In the genomic region with DNA sequence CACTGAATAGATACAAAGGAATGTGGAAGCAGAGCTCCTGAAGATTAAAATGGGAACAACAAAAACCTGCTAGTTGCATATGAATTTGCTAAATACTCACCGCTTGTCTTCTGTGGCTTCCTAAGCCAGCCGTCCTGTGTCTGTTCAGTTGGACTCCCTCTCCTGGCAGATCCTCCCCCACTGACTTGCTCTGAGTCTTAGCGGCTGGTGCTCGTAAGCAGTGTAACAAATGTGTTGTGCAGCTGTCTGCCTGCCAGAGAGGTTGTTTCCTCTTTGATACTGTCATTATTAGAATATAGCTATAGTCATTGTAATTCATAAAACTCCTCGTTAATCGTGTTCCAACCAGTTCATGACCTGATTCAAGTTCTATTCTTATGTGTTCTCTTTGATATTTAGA, we compare ENCODE assay signal across 9 mouse cellular contexts. TPM values are rescaled to one million over a fixed set of nuclear protein-coding genes. Genes with fewer than 3 reads are reported as not detected.
DNase-seq lines count a peak whose midpoint lies in the region; ATAC-seq and TF ChIP-seq lines count a peak whose summit lies in the region.
"Had no signal": no experiment of that assay in that cellular context is flagged by ENCODE, and none has a peak within 500 bp of the region (broad histone marks: within the 10 kb centered on the region; RNA-seq: fewer than 3 reads in every experiment).

Htr2b (minus strand) TSS at position 192 of the 400 bp plus-strand sequence.

- H3K27ac ChIP-seq in limb, embryonic 14.5 days (replicated peaks; ENCODE audit: low read depth, low read length): no peak within 1 kb of the TSS
- H3K27ac ChIP-seq in limb, embryonic 10.5 days: no peak within 1 kb of the TSS
- peak within 1 kb of the TSS; percentile 51; the same call in 1 of the 2 replicates for H3K27ac ChIP-seq in embryonic fibroblast, embryonic 13.5 days (ENCODE audit: insufficient read depth, low read length)
- H3K27ac ChIP-seq in kidney, adult 2 months (ENCODE audit: insufficient read depth, low read depth, low read length): no peak within 1 kb of the TSS
- H3K27ac ChIP-seq in midbrain, postnatal 0 days (ENCODE audit: low read depth, low read length): no peak within 1 kb of the TSS
- H3K27ac ChIP-seq: heart, embryonic 15.5 days had no signal

- DNase-seq in limb, embryonic 14.5 days (ENCODE audit: low spot score): peak; percentile 52
- DNase-seq in limb, embryonic 10.5 days (ENCODE audit: low spot score): no peak
- peak; percentile 35 for DNase-seq in kidney, adult 2 months
- DNase-seq in left cerebral cortex, postnatal 14 days (ENCODE audit: low spot score in 2 of 2): peak; percentile 45 to 58
- DNase-seq in right cerebral cortex, postnatal 4 days: peak; percentile 17
- DNase-seq in thymus, postnatal 4 days: no peak
- DNase-seq in midbrain, postnatal 0 days (ENCODE audit: low spot score): no peak

- WGBS in limb, embryonic 14.5 days: 52% methylated on average over 6 of the region's 6 CpGs
- 79% methylated on average over 6 of the region's 6 CpGs for WGBS in limb, embryonic 10.5 days
- WGBS in kidney, adult 2 months: 38% methylated on average over 6 of the region's 6 CpGs
- 51% methylated on average over 6 of the region's 6 CpGs for WGBS in midbrain, postnatal 0 days

- H3K9me3 ChIP-seq in limb, embryonic 14.5 days (ENCODE audit: control insufficient read depth, low read length): no peaks in the 10 kb centered on the region
- no peaks in the 10 kb centered on the region for H3K9me3 ChIP-seq in limb, embryonic 10.5 days (replicated peaks)
- H3K9me3 ChIP-seq in midbrain, postnatal 0 days (ENCODE audit: low read length): no peaks in the 10 kb centered on the region
- H3K9me3 ChIP-seq: heart, embryonic 15.5 days had no signal

- ATAC-seq in limb, embryonic 14.5 days (ENCODE audit: low FRiP score, low read depth): peak; percentile 68; the same call in 1 of the 2 replicates
- no peak for ATAC-seq in midbrain, postnatal 0 days (ENCODE audit: low FRiP score)

- H3K27me3 ChIP-seq in limb, embryonic 14.5 days (ENCODE audit: control insufficient read depth, insufficient read depth, low read length): no peaks in the 10 kb centered on the region
- no peaks in the 10 kb centered on the region for H3K27me3 ChIP-seq in limb, embryonic 10.5 days (ENCODE audit: low read depth, poor library complexity, severe bottlenecking)
- no peaks in the 10 kb centered on the region for H3K27me3 ChIP-seq in kidney, adult 2 months (replicated peaks; ENCODE audit: control insufficient read depth, insufficient read depth, low read length)
- no peaks in the 10 kb centered on the region for H3K27me3 ChIP-seq in midbrain, postnatal 0 days (ENCODE audit: insufficient read depth, low read length)
- H3K27me3 ChIP-seq: heart, embryonic 15.5 days had no signal

- TF ChIP-seq POLR2A in limb, embryonic 14.5 days (IDR thresholded peaks at IDR 0.05; ENCODE audit: borderline replicate concordance, extremely low read depth, insufficient read depth, insufficient read length): no peak
- no peak for TF ChIP-seq POLR2A in embryonic fibroblast, embryonic 13.5 days (IDR thresholded peaks at IDR 0.05; ENCODE audit: low read depth, low read length)
- TF ChIP-seq POLR2A in kidney, adult 2 months (IDR thresholded peaks at IDR 0.05; ENCODE audit: low read depth, low read length): no peak

- no peak within 1 kb of the TSS for H3K4me3 ChIP-seq in limb, embryonic 14.5 days (replicated peaks; ENCODE audit: low read length)
- H3K4me3 ChIP-seq in limb, embryonic 10.5 days: no peak within 1 kb of the TSS
- H3K4me3 ChIP-seq in embryonic fibroblast, embryonic 13.5 days (ENCODE audit: insufficient read depth, low read length): no peak within 1 kb of the TSS
- no peak within 1 kb of the TSS for H3K4me3 ChIP-seq in kidney, adult 2 months (ENCODE audit: insufficient read depth, low read depth, low read length)
- H3K4me3 ChIP-seq in midbrain, postnatal 0 days (ENCODE audit: low read depth, low read length): no peak within 1 kb of the TSS
- H3K4me3 ChIP-seq: heart, embryonic 15.5 days had no signal

- intact Hi-C loops in left cerebral cortex, postnatal 14 days (cut with DNase I): no loop called here

- H3K9ac ChIP-seq in limb, embryonic 14.5 days (ENCODE audit: low read depth, low read length, severe bottlenecking): no peak within 1 kb of the TSS
- no peak within 1 kb of the TSS for H3K9ac ChIP-seq in midbrain, postnatal 0 days (replicated peaks; ENCODE audit: low read length, poor library complexity, severe bottlenecking)
- H3K9ac ChIP-seq: heart, embryonic 15.5 days had no signal

- TF ChIP-seq CTCF in embryonic fibroblast, embryonic 13.5 days (IDR thresholded peaks at IDR 0.05; ENCODE audit: borderline replicate concordance, insufficient read depth, low read length): no peak
- no peak for TF ChIP-seq CTCF in kidney, adult 2 months (conservative IDR thresholded peaks at IDR 0.05; ENCODE audit: insufficient read depth, insufficient read length, low read depth, low read length)
- no peak for TF ChIP-seq CTCF in midbrain, postnatal 0 days (IDR thresholded peaks at IDR 0.05)

- no peaks in the 10 kb centered on the region for H3K4me1 ChIP-seq in limb, embryonic 14.5 days (ENCODE audit: control insufficient read depth, insufficient read depth, low read length)
- H3K4me1 ChIP-seq in limb, embryonic 10.5 days: no peaks in the 10 kb centered on the region
- peaks cover 6% of the 10 kb centered on the region for H3K4me1 ChIP-seq in embryonic fibroblast, embryonic 13.5 days (ENCODE audit: control insufficient read depth, insufficient read depth, low read length)
- H3K4me1 ChIP-seq in kidney, adult 2 months (ENCODE audit: control insufficient read depth, insufficient read depth, low read length): no peaks in the 10 kb centered on the region
- no peaks in the 10 kb centered on the region for H3K4me1 ChIP-seq in midbrain, postnatal 0 days (ENCODE audit: insufficient read depth, low read length)
- H3K4me1 ChIP-seq: heart, embryonic 15.5 days had no signal

- no peak within 1 kb of the TSS for H3K4me2 ChIP-seq in limb, embryonic 14.5 days (replicated peaks; ENCODE audit: low read depth, low read length, severe bottlenecking)
- H3K4me2 ChIP-seq in midbrain, postnatal 0 days (ENCODE audit: low read depth, low read length, poor library complexity, severe bottlenecking): no peak within 1 kb of the TSS
- H3K4me2 ChIP-seq: heart, embryonic 15.5 days had no signal

- peaks cover 8% of the 10 kb centered on the region for H3K36me3 ChIP-seq in limb, embryonic 14.5 days (ENCODE audit: control insufficient read depth, insufficient read depth, low read length)
- H3K36me3 ChIP-seq in limb, embryonic 10.5 days: peaks cover 29% of the 10 kb centered on the region
- peaks cover 1% of the 10 kb centered on the region; the same call in 1 of the 2 replicates for H3K36me3 ChIP-seq in kidney, adult 2 months (ENCODE audit: control insufficient read depth, insufficient read depth, low read length)
- peaks cover 11% of the 10 kb centered on the region; the same call in 1 of the 2 replicates for H3K36me3 ChIP-seq in midbrain, postnatal 0 days (ENCODE audit: insufficient read depth, low read length)

RNA-seq across cellular contexts. Expression of gene Htr2b, which starts in this region (rescaled TPM):
- polyA plus RNA-seq in limb, embryonic 14.5 days (2012; rRNA removed): 0.78 and 1.1 TPM in 2 replicates
- polyA plus RNA-seq in limb, embryonic 14.5 days (2014; fragmentation: Nextera tagmentation; extraction: Ambion mirVana): 1.3 and 1.7 TPM in 2 replicates
- polyA plus RNA-seq in limb, embryonic 10.5 days (2016; fragmentation: Nextera tagmentation; extraction: Ambion mirVana): 0.28 and 0.50 TPM in 2 replicates
- polyA plus RNA-seq in embryonic fibroblast, embryonic 13.5 days (2011; ENCODE audit: insufficient read length, low read depth, missing spikeins): 0.23 and 0.25 TPM in 2 replicates
- polyA plus RNA-seq in kidney, adult 2 months (2012; rRNA removed): 0.33 and 0.71 TPM in 2 replicates
- under 1 TPM; 0.22 to 0.25 TPM for total RNA-seq in left cerebral cortex, postnatal 14 days (2021)
- not detected in 2 replicates for total RNA-seq in midbrain, postnatal 0 days (2014; rRNA removed)
- polyA plus RNA-seq in midbrain, postnatal 0 days (2015; fragmentation: Nextera tagmentation; extraction: Ambion mirVana): 0.20 and 0.43 TPM in 2 replicates

Comparison
In these comparisons a context has a peak if more than half of its experiments do, and no peak if none do; other contexts are left out.
1. DNase-seq: peak in limb, embryonic 14.5 days (single experiment) and right cerebral cortex, postnatal 4 days (single experiment); none in limb, embryonic 10.5 days (single experiment), thymus, postnatal 4 days (single experiment) and midbrain, postnatal 0 days (single experiment).
2. Peak in DNase-seq in kidney, adult 2 months; RNA of the gene not detected or under 1 TPM.
3. Peak in DNase-seq in left cerebral cortex, postnatal 14 days; RNA of the gene not detected or under 1 TPM.